In genomic region chr13:94400465-94400864, GRCm38 (mm10) we compare ENCODE assay signal across 14 mouse cellular contexts.
"Had no signal": no experiment of that assay in that cellular context is flagged by ENCODE, and none has a peak within 500 bp of the region (broad histone marks: within the 10 kb centered on the region; RNA-seq: fewer than 3 reads in every experiment).

No protein-coding gene starts in this region.

- DNase-seq: kidney, adult 8-10 months; kidney, postnatal 36 days; layer of hippocampus, adult 9-11 months; layer of hippocampus, postnatal 36 days; left cerebral cortex, postnatal 4 days; lung, adult 18-20 months; lung, postnatal 36 days; thymus, adult 18-20 months; thymus, postnatal 25 days had no signal

- H3K27me3 ChIP-seq: limb, embryonic 13.5 days; midbrain, embryonic 12.5 days had no signal

- H3K27ac ChIP-seq: kidney, postnatal 0 days; limb, embryonic 13.5 days; liver, embryonic 14.5 days; midbrain, embryonic 12.5 days had no signal

- H3K4me1 ChIP-seq: midbrain, embryonic 12.5 days had no signal

- H3K4me3 ChIP-seq: limb, embryonic 13.5 days; midbrain, embryonic 12.5 days had no signal

- H3K4me2 ChIP-seq: limb, embryonic 13.5 days; midbrain, embryonic 12.5 days had no signal

- H3K9me3 ChIP-seq: limb, embryonic 13.5 days had no signal

- H3K9ac ChIP-seq: limb, embryonic 13.5 days; liver, embryonic 14.5 days; midbrain, embryonic 12.5 days had no signal

- ATAC-seq: midbrain, embryonic 16.5 days had no signal
